Mouse (Mus musculus) forebrain, embryonic 10.5 days (tissue): ENCODE results near the gene Ttll1. TPM values are rescaled to one million over a fixed set of nuclear protein-coding genes. Genes with fewer than 3 reads are reported as not detected.
A peak's percentile ranks its signal among the peaks of the same experiment; 100 is the strongest.

ENCODE experiments used
- DNase-seq: peaks from one replicate; pipeline ENCODE4 v3.0.0-alpha.2; 2017; ENCODE audit warnings: low spot score; ENCODE audit errors: extremely low spot score
- H3K27ac ChIP-seq: fragments of 300-500 bp; sonication (generic); 2 replicates; pipeline ENCODE4 v1.5.1; 2016; ENCODE audit warnings: mild to moderate bottlenecking
- H3K27me3 ChIP-seq: fragments of 300-500 bp; sonication (generic); 2 replicates; pipeline ENCODE4 v1.6.1; 2016; ENCODE audit warnings: mild to moderate bottlenecking; ENCODE audit not compliant: poor library complexity, severe bottlenecking
- H3K36me3 ChIP-seq: fragments of 300-500 bp; sonication (generic); replicated peaks from 2 replicates; pipeline ENCODE4 v1.6.1; 2016; ENCODE audit warnings: mild to moderate bottlenecking, moderate library complexity
- H3K4me1 ChIP-seq: fragments of 300-500 bp; sonication (generic); 2 replicates; pipeline ENCODE4 v1.6.1; 2016
- H3K4me3 ChIP-seq: fragments of 300-500 bp; sonication (generic); 2 replicates; pipeline ENCODE4 v1.5.1; 2016; ENCODE audit warnings: mild to moderate bottlenecking, moderate library complexity
- H3K9me3 ChIP-seq: fragments of 300-500 bp; sonication (generic); 2 replicates; pipeline ENCODE4 v1.6.1; 2016; ENCODE audit warnings: mild to moderate bottlenecking, moderate library complexity
- WGBS: fragments of 180-500 bp; shearing (Covaris S2); methylation state at CpG from one replicate; pipeline ENCODE4 v1.1.7; 2016; 5-methylcytosine and 5-hydroxymethylcytosine counted together
- polyA plus RNA-seq: library from polyadenylated mRNA; unstranded; fragments of >200 nt; fragmentation: Nextera tagmentation; extraction: Ambion mirVana; gene quantifications from 2 replicates; pipeline ENCODE4 v1.2.1, GENCODE M21; 2016

The Ttll1 gene
- polyA plus RNA-seq, 1 experiment from 2014 or later = 33.7 TPM

DNA sequence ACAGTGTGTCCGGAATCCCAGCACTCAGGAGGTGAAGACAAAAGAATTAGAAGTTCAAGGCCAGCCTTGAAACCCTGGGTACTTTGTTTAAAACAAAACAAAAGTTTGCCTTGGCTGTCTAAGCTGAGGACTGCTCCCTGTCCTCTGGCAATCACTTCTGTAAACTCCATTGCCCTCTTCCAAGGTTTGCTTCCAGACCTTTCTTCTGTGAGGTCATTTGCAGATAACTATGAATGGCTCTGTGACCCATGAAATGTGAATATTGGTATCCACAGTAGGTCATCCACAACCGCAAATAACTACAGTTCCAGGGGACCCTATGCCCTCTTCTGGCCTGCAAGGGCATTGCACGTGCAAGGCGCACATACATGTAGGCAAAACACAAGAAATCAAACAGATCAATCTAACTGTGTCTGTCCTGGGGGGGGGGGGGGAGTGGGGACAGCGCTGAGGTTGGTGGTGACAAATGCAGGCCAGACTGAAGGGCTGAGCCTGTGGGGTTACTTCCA, 21.3 kb upstream of the Ttll1 start:
- 91% methylated on average over 5 of the region's 5 CpGs for WGBS
- no peaks in the 10 kb centered on the region for H3K36me3 ChIP-seq
- no peak overlapping the region for H3K4me3 ChIP-seq
- DNase-seq = no peak
- H3K27ac ChIP-seq = no peak overlapping the region
- peaks cover 11% of the 10 kb centered on the region for H3K4me1 ChIP-seq
- peaks cover 37% of the 10 kb centered on the region for H3K27me3 ChIP-seq
- H3K9me3 ChIP-seq = no peaks in the 10 kb centered on the region

DNA sequence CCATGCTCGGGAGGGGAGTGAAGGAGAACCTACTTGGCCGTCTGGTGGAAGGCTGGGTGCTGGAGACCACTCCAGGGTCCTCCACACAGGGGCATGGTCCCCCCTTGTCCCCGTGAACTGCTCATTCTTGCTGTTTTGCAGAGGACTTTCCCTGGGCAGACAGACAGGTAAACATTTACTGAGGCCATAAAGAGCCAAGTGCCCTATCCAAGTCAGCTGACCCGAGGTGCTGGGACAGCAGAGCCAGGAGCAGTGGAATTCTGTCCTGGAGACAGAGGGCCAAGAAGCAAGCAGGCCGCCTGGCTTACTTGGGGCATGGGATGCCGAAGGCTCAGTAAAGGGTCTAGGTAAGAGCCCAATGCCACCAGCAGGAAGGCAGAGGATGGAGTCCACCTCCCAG, 20.0 kb upstream of the Ttll1 start:
- H3K9me3 ChIP-seq = no peaks in the 10 kb centered on the region
- DNase-seq = no peak
- no peak overlapping the region for H3K27ac ChIP-seq
- peaks cover 23% of the 10 kb centered on the region for H3K4me1 ChIP-seq
- 85% methylated on average over 6 of the region's 6 CpGs for WGBS
- peaks cover 50% of the 10 kb centered on the region for H3K27me3 ChIP-seq
- H3K36me3 ChIP-seq = no peaks in the 10 kb centered on the region
- H3K4me3 ChIP-seq = no peak overlapping the region

DNA sequence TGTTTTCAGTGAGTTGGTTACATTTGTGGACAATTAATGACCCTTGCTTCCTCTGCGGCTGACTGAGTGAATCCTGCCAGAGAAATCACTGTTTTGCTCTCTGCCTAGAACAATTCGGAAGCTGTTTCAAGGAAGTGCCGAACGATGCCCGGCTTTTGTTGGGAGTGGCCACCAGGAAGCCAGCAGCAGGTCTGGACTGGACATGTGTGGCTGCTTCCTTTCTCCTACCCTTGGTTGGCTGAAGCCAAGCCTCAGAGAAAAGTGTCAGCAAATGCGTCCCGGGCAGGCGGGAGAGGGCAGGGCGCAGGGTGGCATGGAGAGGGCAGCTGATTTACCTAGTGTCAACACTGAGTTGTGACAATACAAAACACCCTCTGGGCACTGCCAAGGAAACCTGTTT, 19.5 kb upstream of the Ttll1 start:
- DNase-seq = no peak
- H3K9me3 ChIP-seq = no peaks in the 10 kb centered on the region
- WGBS = 79% methylated on average over 9 of the region's 9 CpGs
- H3K27me3 ChIP-seq = peaks cover 55% of the 10 kb centered on the region
- no peak overlapping the region for H3K27ac ChIP-seq
- H3K4me1 ChIP-seq = peaks cover 26% of the 10 kb centered on the region
- no peaks in the 10 kb centered on the region for H3K36me3 ChIP-seq
- no peak overlapping the region for H3K4me3 ChIP-seq

DNA sequence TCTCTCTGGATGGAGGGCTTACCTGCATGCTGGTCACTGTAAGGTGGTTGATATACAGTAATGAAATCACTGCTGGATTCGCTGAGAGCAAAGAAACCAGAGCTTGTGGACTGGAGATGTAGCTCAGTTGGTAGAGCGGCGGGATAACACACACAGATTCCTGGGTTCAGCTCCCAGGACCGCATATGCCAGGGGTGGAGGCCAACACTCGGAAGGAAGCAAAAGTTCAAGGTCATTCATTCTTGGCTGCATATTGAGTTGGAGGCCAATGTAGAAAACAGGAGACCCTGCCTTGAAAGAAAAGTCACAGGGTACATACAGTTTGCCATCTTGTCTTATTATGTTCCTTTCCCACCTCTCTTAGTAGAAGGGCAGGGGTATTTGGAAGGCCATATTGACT, 19.1 kb upstream of the Ttll1 start:
- peaks cover 59% of the 10 kb centered on the region for H3K27me3 ChIP-seq
- H3K9me3 ChIP-seq = no peaks in the 10 kb centered on the region
- H3K4me1 ChIP-seq = peaks cover 28% of the 10 kb centered on the region
- H3K36me3 ChIP-seq = no peaks in the 10 kb centered on the region
- DNase-seq = no peak
- 91% methylated on average over 5 of the region's 5 CpGs for WGBS
- H3K27ac ChIP-seq = no peak overlapping the region
- no peak overlapping the region for H3K4me3 ChIP-seq

DNA sequence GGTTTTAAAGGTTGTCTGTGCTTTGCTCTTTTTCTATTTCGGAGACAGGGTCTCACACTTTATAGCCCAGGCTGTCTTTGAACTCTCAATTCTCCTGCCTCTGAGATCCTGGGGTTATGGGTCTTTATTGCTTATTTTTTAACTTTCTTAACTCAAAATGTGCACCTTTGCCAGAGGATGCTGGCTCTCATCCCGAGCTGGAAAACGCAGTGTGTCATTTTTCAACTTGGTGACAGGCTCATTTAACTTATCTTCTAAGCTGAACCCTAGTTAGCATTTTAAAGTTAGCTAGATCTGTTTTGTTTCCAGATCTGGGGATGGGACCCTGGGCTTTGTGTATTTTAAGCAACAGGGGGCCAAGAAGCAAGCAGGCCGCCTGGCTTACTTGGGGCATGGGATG, 18.2 kb upstream of the Ttll1 start:
- Histone ChIP-seq H3K27ac (no peak overlapping the region), H3K9me3 (no peaks in the 10 kb centered on the region), H3K4me3 (no peak overlapping the region), H3K27me3 (peaks cover 68% of the 10 kb centered on the region), H3K36me3 (no peaks in the 10 kb centered on the region), H3K4me1 (peaks cover 30% of the 10 kb centered on the region)
- DNase-seq = no peak
- WGBS = 74% methylated on average over 4 of the region's 4 CpGs

DNA sequence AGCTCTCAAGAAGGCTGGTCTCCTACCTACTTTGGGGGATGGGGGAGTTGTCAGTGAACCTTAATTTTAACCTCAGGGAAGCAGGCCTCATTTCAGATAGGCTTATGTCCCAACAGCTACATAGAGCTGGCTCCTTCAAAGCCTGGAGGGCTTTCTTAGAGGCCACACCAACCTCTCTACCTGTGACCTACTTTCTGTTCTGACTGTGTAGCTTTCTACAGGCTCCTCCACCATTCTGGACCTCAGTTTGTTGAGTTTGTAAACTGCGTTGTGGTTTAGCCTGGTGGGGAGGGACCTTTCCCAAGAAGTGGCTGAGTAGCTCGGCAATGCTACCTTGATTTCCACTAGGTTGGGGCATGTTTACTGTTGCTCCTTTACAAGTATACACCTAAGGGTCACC, 17.1 kb upstream of the Ttll1 start:
- Histone ChIP-seq H3K27ac (no peak overlapping the region), H3K36me3 (no peaks in the 10 kb centered on the region), H3K9me3 (no peaks in the 10 kb centered on the region), H3K4me1 (peaks cover 38% of the 10 kb centered on the region), H3K27me3 (peaks cover 73% of the 10 kb centered on the region), H3K4me3 (peak overlapping the region; percentile 68; the same call in 1 of the 2 replicates)
- DNase-seq = no peak
- WGBS = 59% methylated on average over 2 of the region's 2 CpGs

DNA sequence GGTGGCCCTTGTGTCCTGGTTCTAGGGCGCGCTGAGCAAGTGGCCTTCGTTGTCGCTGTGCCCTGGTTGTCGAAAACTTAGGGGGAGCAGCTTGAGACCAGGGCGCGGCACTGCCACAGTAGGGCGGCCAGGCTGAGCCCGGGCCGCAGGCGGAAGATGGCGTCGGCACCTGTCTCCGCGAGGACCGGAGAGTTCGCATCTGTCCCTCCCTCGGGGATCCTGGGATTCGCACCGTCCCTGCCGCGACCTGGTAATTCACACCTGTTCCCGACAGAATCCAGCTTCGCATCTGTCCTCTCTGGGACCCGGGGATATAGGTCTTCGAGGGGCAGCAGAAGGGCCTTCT, 16.4 kb upstream of the Ttll1 start:
- H3K4me1 ChIP-seq = peaks cover 42% of the 10 kb centered on the region
- WGBS = under 1% methylated on average over 26 of the region's 26 CpGs
- peaks cover 73% of the 10 kb centered on the region for H3K27me3 ChIP-seq
- DNase-seq = no peak
- peak overlapping the region; percentile 68 for H3K4me3 ChIP-seq
- no peaks in the 10 kb centered on the region for H3K9me3 ChIP-seq
- no peaks in the 10 kb centered on the region for H3K36me3 ChIP-seq
- H3K27ac ChIP-seq = peak overlapping the region; percentile 70

DNA sequence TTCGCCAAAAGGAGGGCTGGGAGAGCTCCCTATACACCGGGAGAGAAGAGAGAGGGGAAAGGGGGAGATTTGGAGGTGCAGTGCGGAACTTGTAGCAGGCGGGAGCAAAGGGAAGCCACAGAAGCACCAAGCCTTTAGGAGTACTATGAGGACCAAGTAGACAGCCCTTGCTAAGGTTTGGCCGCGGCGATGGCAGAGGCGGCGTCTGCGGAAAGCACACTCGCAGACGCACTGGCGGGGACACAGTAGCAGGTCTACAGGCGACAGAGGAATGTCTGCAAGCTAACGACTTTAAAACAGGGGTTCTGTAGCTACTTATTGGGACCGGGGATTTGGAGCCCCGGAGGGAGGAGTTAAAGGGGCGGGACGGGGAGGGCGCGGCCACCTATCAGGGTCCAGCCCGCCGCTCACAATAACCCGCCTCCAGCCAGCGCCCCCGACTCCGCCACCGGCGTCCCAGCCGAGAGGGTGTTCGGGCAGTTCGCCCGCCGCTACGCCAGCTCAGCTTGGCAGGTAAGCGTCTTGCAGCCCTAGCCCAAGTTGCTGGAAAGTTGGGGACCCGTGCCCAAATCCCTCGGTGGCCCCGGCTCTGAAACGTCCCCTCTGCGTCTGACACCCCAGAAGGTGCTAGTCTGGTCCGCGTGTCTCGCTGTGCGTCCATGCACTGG, 15.9 kb upstream of the Ttll1 start, which contains the start of gene Bik:
TSS of gene Bik (plus strand) at position 439 of the 668 bp plus-strand sequence.
- Histone ChIP-seq H3K27ac (peak within 1 kb of the TSS; percentile 70), H3K9me3 (no peaks in the 10 kb centered on the region), H3K27me3 (peaks cover 73% of the 10 kb centered on the region), H3K4me1 (peaks cover 44% of the 10 kb centered on the region), H3K36me3 (no peaks in the 10 kb centered on the region), H3K4me3 (peak within 1 kb of the TSS; percentile 68)
- DNase-seq = peak; percentile 72
- WGBS = under 1% methylated on average over 45 of the region's 45 CpGs

DNA sequence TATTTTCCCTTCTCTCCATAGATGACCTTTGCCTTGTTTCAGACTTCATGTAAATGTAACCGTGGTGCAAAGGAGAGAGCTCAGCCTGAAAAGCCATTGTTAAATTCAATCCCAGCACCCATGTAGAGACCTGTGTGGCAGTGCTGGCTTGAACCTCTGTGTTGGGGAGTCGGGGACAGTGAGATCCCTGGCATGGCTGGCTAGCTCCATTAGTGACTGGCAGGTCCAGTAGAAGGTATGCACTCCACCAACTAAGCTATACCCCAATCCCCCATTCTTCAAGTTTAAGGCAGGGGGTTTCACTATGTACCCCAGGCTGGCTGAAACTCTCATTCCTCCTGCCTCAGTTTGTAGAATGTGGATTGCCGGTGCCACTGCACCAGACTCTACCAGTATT, 13.6 kb upstream of the Ttll1 start:
- no peak overlapping the region for H3K27ac ChIP-seq
- WGBS = 83% methylated on average over 3 of the region's 3 CpGs
- peaks cover 62% of the 10 kb centered on the region for H3K27me3 ChIP-seq
- no peaks in the 10 kb centered on the region for H3K9me3 ChIP-seq
- H3K4me1 ChIP-seq = peaks cover 44% of the 10 kb centered on the region
- no peak overlapping the region for H3K4me3 ChIP-seq
- no peaks in the 10 kb centered on the region for H3K36me3 ChIP-seq
- no peak for DNase-seq

DNA sequence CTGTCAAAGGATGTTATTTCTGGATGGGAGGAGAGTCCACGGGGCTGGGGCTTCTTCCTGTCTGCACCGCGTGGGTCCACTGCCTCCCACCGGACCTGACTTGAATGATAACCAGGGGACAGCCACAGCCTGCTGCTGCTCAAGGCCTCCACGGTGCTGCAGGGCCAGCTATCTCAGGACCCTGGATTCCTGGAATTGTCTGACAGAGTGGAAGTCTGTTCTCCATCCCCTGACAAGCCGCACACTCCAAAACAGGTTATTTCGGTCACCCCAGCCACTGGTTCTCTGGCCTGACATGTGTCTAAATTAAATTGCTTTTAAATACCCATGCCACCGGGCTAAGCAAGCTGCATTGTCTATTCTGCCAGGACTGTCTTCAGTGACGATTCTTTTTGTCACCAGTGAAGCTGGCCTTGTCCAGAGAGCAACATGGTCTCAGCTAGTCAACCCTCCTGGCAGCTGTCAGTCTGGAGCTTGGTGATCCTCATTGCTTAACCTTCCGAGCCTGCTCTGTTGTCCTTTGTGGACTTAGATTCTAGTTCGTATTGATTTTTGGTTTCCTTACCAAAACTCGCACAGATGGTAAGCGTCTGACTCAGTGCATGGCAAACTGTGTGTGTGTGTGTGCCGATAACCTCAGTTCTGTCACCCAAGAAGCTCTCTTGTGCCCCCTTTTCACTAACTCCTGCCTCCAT, 13.1 kb upstream of the Ttll1 start:
- WGBS = 69% methylated on average over 14 of the region's 14 CpGs
- no peaks in the 10 kb centered on the region for H3K9me3 ChIP-seq
- peaks cover 62% of the 10 kb centered on the region for H3K27me3 ChIP-seq
- H3K27ac ChIP-seq = no peak overlapping the region
- no peak for DNase-seq
- no peak overlapping the region for H3K4me3 ChIP-seq
- no peaks in the 10 kb centered on the region for H3K36me3 ChIP-seq
- peaks cover 45% of the 10 kb centered on the region for H3K4me1 ChIP-seq

DNA sequence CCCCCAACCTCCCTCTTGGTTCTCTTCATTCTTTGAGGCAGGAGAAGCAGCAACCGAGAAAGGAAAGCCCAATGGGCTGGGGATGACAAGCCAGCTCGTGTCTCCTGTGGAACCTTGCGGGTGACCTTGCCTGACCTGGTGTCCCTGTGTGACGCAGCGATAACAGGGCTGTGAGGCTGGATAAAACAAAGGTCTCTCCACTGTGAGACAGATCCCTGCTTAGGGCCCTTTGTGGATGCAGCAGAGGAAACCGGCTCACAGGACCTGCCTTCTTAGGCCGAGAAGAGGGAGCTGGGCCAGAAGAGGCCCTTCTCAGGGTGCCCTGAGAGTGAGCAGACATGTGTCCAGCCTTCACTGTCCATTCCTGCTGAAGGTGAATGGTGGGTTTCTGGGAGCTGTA, 12.5 kb upstream of the Ttll1 start:
- no peak for DNase-seq

DNA sequence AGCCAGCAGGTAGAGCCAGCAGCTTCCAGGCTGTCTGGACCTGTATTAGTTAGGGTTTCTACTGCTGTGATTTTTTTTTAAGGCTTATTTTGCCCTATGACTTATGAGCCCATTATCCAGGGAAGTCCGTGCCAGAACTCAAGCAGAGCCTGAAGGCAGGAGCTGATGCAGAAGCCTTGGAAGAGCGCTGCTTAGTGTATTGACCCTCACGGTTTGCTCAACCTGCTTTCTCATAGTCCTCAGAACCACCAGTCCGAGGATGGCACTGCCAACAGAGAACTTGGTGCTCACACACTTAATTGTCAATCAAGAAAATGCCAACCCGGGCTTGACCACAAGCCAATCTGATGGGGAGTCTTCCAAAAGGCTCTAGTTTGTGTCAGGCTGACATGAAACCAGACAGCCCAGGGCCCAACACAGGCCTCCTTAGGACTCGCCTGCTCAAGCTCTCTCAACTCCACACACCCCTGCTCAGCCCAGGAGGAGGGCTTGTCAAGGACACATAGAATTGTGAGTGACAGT, 10.2 kb upstream of the Ttll1 start:
- Histone ChIP-seq H3K27me3 (peaks cover 36% of the 10 kb centered on the region), H3K4me3 (no peak overlapping the region), H3K4me1 (peaks cover 41% of the 10 kb centered on the region), H3K27ac (no peak overlapping the region), H3K9me3 (no peaks in the 10 kb centered on the region), H3K36me3 (no peaks in the 10 kb centered on the region)
- no peak for DNase-seq
- WGBS = 83% methylated on average over 6 of the region's 6 CpGs

More for the DNA sequence above, 12.5 kb upstream of the Ttll1 start:
- Histone ChIP-seq H3K27ac (0 out of 2 replicates have a peak overlapping the region, but pooled peaks have one; percentile 27), H3K36me3 (no peaks in the 10 kb centered on the region), H3K4me1 (peaks cover 51% of the 10 kb centered on the region), H3K27me3 (peaks cover 59% of the 10 kb centered on the region), H3K4me3 (no peak overlapping the region), H3K9me3 (no peaks in the 10 kb centered on the region)
- WGBS = 21% methylated on average over 7 of the region's 7 CpGs
